Mouse (Mus musculus): ENCODE measurements around the gene Ovol3. TPM values are rescaled to one million over a fixed set of nuclear protein-coding genes. Genes with fewer than 3 reads are reported as not detected.
A peak's percentile ranks its signal among the peaks of the same experiment; 100 is the strongest.

Gene Ovol3
- not detected in 2 replicates for polyA plus RNA-seq (2015; fragmentation: Nextera tagmentation; extraction: Ambion mirVana)

GRCm38 (mm10) chr7:30235625-30236024 is at the start of gene Ovol3:
Gene Ovol3, minus strand, starts transcription at chr7:30235725.
- no peak within 1 kb of the TSS for H3K27ac ChIP-seq
- peaks cover 20% of the 10 kb centered on the region for H3K4me1 ChIP-seq
- WGBS = 82% methylated on average over 4 of the region's 4 CpGs
- H3K4me2 ChIP-seq = no peak within 1 kb of the TSS
- H3K9me3 ChIP-seq = no peaks in the 10 kb centered on the region
- no peak for ATAC-seq (replicated peaks)
- no peak within 1 kb of the TSS for H3K4me3 ChIP-seq
- H3K27me3 ChIP-seq (replicated peaks) = no peaks in the 10 kb centered on the region
- H3K9ac ChIP-seq = no peak within 1 kb of the TSS
- peaks cover 6% of the 10 kb centered on the region; the same call in 1 of the 2 replicates for H3K36me3 ChIP-seq (replicated peaks)

DNA sequence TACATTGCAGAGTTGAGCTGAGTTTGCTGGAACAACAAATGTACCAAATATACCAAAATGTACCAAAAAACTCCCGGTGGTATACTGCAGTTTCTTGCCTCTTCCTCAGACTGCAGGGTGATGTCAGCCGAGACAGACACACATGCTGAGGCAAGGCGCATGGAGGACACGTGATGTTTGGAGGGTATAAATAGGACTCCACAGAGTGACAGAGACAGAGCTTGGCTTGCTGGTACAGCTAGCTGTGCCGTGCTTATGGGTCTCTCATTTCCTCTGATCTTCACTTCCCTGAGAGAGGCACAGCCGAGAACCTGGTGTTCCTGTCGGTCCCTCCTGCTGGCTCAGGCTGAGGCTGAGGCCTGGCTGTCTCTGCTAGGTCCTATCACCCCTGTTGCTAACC is 47.2 kb upstream of the Ovol3 start:
- no peaks in the 10 kb centered on the region for H3K36me3 ChIP-seq (replicated peaks)
- no peak overlapping the region for H3K4me2 ChIP-seq
- ATAC-seq (replicated peaks) = no peak
- no peak overlapping the region for H3K4me3 ChIP-seq
- 78% methylated on average over 7 of the region's 7 CpGs for WGBS
- no peak overlapping the region for H3K9ac ChIP-seq
- H3K9me3 ChIP-seq = no peaks in the 10 kb centered on the region
- peaks cover 13% of the 10 kb centered on the region for H3K4me1 ChIP-seq
- no peak overlapping the region for H3K27ac ChIP-seq
- no peaks in the 10 kb centered on the region for H3K27me3 ChIP-seq (replicated peaks)

DNA sequence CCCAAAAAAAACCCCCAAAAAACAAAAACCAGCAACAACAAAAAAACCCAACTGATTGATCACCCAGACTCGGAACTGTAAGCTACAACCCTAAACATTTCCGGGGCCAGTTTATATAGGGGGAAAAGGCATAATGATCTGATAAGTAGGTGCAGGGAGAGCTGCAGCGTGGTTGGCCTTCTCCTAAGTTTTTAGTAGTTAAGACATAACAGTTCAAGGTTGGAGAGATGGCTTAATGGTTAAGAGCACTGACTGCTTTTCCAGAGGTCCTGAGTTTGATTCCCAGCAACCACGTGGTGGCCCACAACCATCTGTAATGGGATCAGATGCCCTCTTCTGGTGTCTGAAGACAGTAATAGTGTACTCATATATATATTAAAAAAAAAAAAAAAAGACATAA is 46.0 kb upstream of the Ovol3 start:
- ATAC-seq (replicated peaks) = no peak
- Histone ChIP-seq H3K9ac (no peak overlapping the region), H3K36me3 (replicated peaks) (no peaks in the 10 kb centered on the region), H3K4me2 (peak overlapping the region; percentile 98), H3K4me1 (peaks cover 13% of the 10 kb centered on the region), H3K27ac (no peak overlapping the region), H3K27me3 (replicated peaks) (no peaks in the 10 kb centered on the region), H3K9me3 (no peaks in the 10 kb centered on the region), H3K4me3 (peak overlapping the region; percentile 69; the same call in 1 of the 2 replicates)
- 85% methylated on average over 4 of the region's 4 CpGs for WGBS

GRCm38 (mm10) chr7:30280670-30281138 is 45.2 kb upstream of the Ovol3 start:
- no peaks in the 10 kb centered on the region for H3K36me3 ChIP-seq (replicated peaks)
- ATAC-seq (replicated peaks) = peak; percentile 91
- H3K27ac ChIP-seq = peak overlapping the region; percentile 98
- H3K9ac ChIP-seq = peak overlapping the region; percentile 64
- H3K27me3 ChIP-seq (replicated peaks) = no peaks in the 10 kb centered on the region
- no peaks in the 10 kb centered on the region for H3K9me3 ChIP-seq
- peaks cover 13% of the 10 kb centered on the region for H3K4me1 ChIP-seq
- H3K4me3 ChIP-seq = peak overlapping the region; percentile 69
- H3K4me2 ChIP-seq = peak overlapping the region; percentile 98
- under 1% methylated on average over 20 of the region's 20 CpGs for WGBS

- WGBS = under 1% methylated on average over 49 of the region's 49 CpGs
- Histone ChIP-seq H3K9me3 (no peaks in the 10 kb centered on the region), H3K27ac (peak within 1 kb of the TSS; percentile 98), H3K4me2 (peak within 1 kb of the TSS; percentile 98), H3K4me1 (peaks cover 13% of the 10 kb centered on the region), H3K9ac (peak within 1 kb of the TSS; percentile 64), H3K27me3 (replicated peaks) (no peaks in the 10 kb centered on the region), H3K36me3 (replicated peaks) (no peaks in the 10 kb centered on the region), H3K4me3 (peak within 1 kb of the TSS; percentile 69)
- peak; percentile 97 for ATAC-seq (replicated peaks)
Observed at GRCm38 (mm10) chr7:30279951-30280669, 44.6 kb upstream of the Ovol3 start, which contains the start of the genes Thap8 and Wdr62. Gene Thap8, plus strand, starts transcription at chr7:30280094. Gene Wdr62, minus strand, starts transcription at chr7:30280419.

- Histone ChIP-seq H3K4me1 (peaks cover 13% of the 10 kb centered on the region), H3K4me2 (peak overlapping the region; percentile 98), H3K27ac (no peak overlapping the region), H3K4me3 (peak overlapping the region; percentile 69), H3K27me3 (replicated peaks) (no peaks in the 10 kb centered on the region), H3K36me3 (replicated peaks) (no peaks in the 10 kb centered on the region), H3K9ac (peak overlapping the region; percentile 38), H3K9me3 (no peaks in the 10 kb centered on the region)
- no peak for ATAC-seq (replicated peaks)
- whole genome bisulfite sequencing = 0% methylated on average over 6 of the region's 6 CpGs
Observed at GRCm38 (mm10) chr7:30279536-30279935, 44.0 kb upstream of the Ovol3 start.

DNA sequence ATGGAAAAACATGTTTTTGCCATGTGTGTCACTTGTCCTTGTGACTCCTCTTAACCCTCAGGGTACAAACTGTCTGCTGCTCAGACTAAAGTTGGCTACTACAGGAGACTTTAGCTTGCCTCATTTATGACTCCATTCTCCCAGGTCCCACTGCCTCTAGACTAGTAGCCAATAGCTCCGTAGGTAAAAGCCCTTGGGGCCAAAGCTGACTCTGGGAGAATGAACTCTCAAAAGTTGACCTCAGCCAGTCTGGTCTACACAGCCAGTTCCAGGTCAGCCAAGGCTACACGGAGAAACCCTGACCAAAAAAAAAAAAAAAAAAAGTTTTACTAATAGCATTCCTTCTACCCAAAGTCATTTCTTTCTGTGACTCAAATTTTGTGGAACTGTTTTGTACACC is 43.4 kb upstream of the Ovol3 start:
- ATAC-seq (replicated peaks) = no peak
- Histone ChIP-seq H3K4me1 (peaks cover 13% of the 10 kb centered on the region), H3K27ac (no peak overlapping the region), H3K4me2 (no peak overlapping the region), H3K36me3 (replicated peaks) (no peaks in the 10 kb centered on the region), H3K9me3 (no peaks in the 10 kb centered on the region), H3K9ac (no peak overlapping the region), H3K4me3 (no peak overlapping the region), H3K27me3 (replicated peaks) (no peaks in the 10 kb centered on the region)
- 64% methylated on average over 2 of the region's 2 CpGs for WGBS

GRCm38 (mm10) chr7:30274383-30274782 is 38.9 kb upstream of the Ovol3 start:
- no peak for ATAC-seq (replicated peaks)
- WGBS = 90% methylated on average over 6 of the region's 6 CpGs
- Histone ChIP-seq H3K27me3 (replicated peaks) (no peaks in the 10 kb centered on the region), H3K4me3 (no peak overlapping the region), H3K9ac (no peak overlapping the region), H3K4me2 (no peak overlapping the region), H3K27ac (no peak overlapping the region), H3K36me3 (replicated peaks) (no peaks in the 10 kb centered on the region), H3K4me1 (peaks cover 2% of the 10 kb centered on the region; the same call in 1 of the 2 replicates), H3K9me3 (no peaks in the 10 kb centered on the region)

- Histone ChIP-seq H3K4me1 (no peaks in the 10 kb centered on the region), H3K9ac (no peak overlapping the region), H3K9me3 (no peaks in the 10 kb centered on the region), H3K36me3 (replicated peaks) (no peaks in the 10 kb centered on the region), H3K27me3 (replicated peaks) (no peaks in the 10 kb centered on the region), H3K4me2 (no peak overlapping the region), H3K4me3 (no peak overlapping the region), H3K27ac (no peak overlapping the region)
- WGBS = 85% methylated on average over 4 of the region's 4 CpGs
- no peak for ATAC-seq (replicated peaks)
Observed at GRCm38 (mm10) chr7:30269641-30270040, 34.1 kb upstream of the Ovol3 start.

- ATAC-seq (replicated peaks) = no peak
- Histone ChIP-seq H3K36me3 (replicated peaks) (no peaks in the 10 kb centered on the region), H3K9ac (no peak overlapping the region), H3K4me3 (no peak overlapping the region), H3K4me2 (no peak overlapping the region), H3K9me3 (no peaks in the 10 kb centered on the region), H3K27ac (no peak overlapping the region), H3K4me1 (no peaks in the 10 kb centered on the region), H3K27me3 (replicated peaks) (no peaks in the 10 kb centered on the region)
- 82% methylated on average over 3 of the region's 3 CpGs for WGBS
Observed at GRCm38 (mm10) chr7:30266780-30267179, 31.3 kb upstream of the Ovol3 start.

- no peak for ATAC-seq (replicated peaks)
- no peaks in the 10 kb centered on the region for H3K27me3 ChIP-seq (replicated peaks)
- H3K27ac ChIP-seq = no peak overlapping the region
- no peaks in the 10 kb centered on the region for H3K9me3 ChIP-seq
- H3K9ac ChIP-seq = no peak overlapping the region
- H3K4me3 ChIP-seq = no peak overlapping the region
- no peaks in the 10 kb centered on the region for H3K36me3 ChIP-seq (replicated peaks)
- 93% methylated on average over 7 of the region's 7 CpGs for WGBS
- H3K4me1 ChIP-seq = no peaks in the 10 kb centered on the region
- H3K4me2 ChIP-seq = no peak overlapping the region
Observed at GRCm38 (mm10) chr7:30265935-30266334, 30.4 kb upstream of the Ovol3 start.

GRCm38 (mm10) chr7:30265531-30265930 is 30.0 kb upstream of the Ovol3 start:
- no peak overlapping the region for H3K27ac ChIP-seq
- WGBS = 96% methylated on average over 5 of the region's 5 CpGs

DNA sequence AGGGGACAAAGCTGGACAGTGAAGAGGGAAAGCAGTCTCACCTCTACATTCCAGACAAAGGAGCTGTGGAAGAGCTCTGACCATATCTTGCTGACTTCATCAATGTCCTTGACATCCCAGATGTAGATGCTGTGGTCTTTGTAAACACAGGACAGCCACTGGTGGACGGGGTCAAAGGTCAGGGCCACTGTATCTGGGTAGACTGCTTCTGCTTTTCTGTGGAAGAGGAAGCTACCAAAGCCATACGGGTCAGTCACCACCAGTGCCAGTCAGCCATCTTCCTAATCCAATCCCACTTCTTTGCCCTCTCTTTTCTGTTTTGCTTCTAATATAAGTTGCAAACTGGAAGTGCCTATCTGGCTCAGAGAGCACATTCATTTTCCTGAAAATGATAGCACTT is 29.5 kb upstream of the Ovol3 start:
- H3K4me1 ChIP-seq = no peaks in the 10 kb centered on the region
- no peak overlapping the region for H3K4me2 ChIP-seq
- H3K9me3 ChIP-seq = no peaks in the 10 kb centered on the region
- H3K27me3 ChIP-seq (replicated peaks) = no peaks in the 10 kb centered on the region
- no peak for ATAC-seq (replicated peaks)
- WGBS = 86% methylated on average over 2 of the region's 2 CpGs
- H3K9ac ChIP-seq = no peak overlapping the region
- no peak overlapping the region for H3K4me3 ChIP-seq
- H3K27ac ChIP-seq = no peak overlapping the region
- no peaks in the 10 kb centered on the region for H3K36me3 ChIP-seq (replicated peaks)

More at GRCm38 (mm10) chr7:30265531-30265930, 30.0 kb upstream of the Ovol3 start:
- ATAC-seq (replicated peaks) = no peak
- no peaks in the 10 kb centered on the region for H3K27me3 ChIP-seq (replicated peaks)
- no peaks in the 10 kb centered on the region for H3K36me3 ChIP-seq (replicated peaks)
- H3K4me1 ChIP-seq = no peaks in the 10 kb centered on the region
- H3K9ac ChIP-seq = no peak overlapping the region
- H3K4me2 ChIP-seq = no peak overlapping the region
- no peaks in the 10 kb centered on the region for H3K9me3 ChIP-seq
- H3K4me3 ChIP-seq = no peak overlapping the region
